Mouse (Mus musculus) gastrocnemius, postnatal 10 days (tissue): Measurements from ENCODE around the gene Luc7l. TPM values are rescaled to one million over a fixed set of nuclear protein-coding genes. Genes with fewer than 3 reads are reported as not detected.
A peak's percentile ranks its signal among the peaks of the same experiment; 100 is the strongest.

ENCODE experiments used
- DNase-seq: peaks from one replicate; pipeline ENCODE4 v3.0.0; 2021; ENCODE audit warnings: mixed read lengths
- long read RNA-seq, 2 experiments: library from polyadenylated mRNA; stranded (forward); transcript quantifications; one replicate each; pipeline ENCODE4 v2.0.0; 2021
- total RNA-seq, 2 experiments: library from RNA; stranded (reverse); gene quantifications; 2 replicates each; pipeline ENCODE4 v1.2.3; 2021

The Luc7l gene
- 10 to 100 TPM; 18.5 to 30.0 TPM for total RNA-seq
- long read RNA-seq, experiment 1, full-length matches to known transcripts: 23 of 29 reads
- long read RNA-seq, experiment 1, partial matches to known transcripts: 5 of 29 reads
- long read RNA-seq, experiment 1, other reads (novel, unspliced or antisense): 1 of 29 reads
- long read RNA-seq, experiment 2, full-length matches to known transcripts: 13 of 21 reads
- long read RNA-seq, experiment 2, partial matches to known transcripts: 2 of 21 reads
- long read RNA-seq, experiment 2, other reads (novel, unspliced or antisense): 6 of 21 reads

GRCm38 (mm10) chr17:26252539-26253251 lies at the start of gene Luc7l:
Gene Luc7l, plus strand, starts transcription at chr17:26252896.
- DNase-seq: peak; percentile 89

GRCm38 (mm10) chr17:26203321-26203811 lies 49.3 kb upstream of the Luc7l start:
- DNase-seq: no peak

- DNase-seq: no peak
These were observed 47.9 kb upstream of the Luc7l start for GRCm38 (mm10) chr17:26204766-26205165.

GRCm38 (mm10) chr17:26206392-26206791 lies 46.3 kb upstream of the Luc7l start:
- DNase-seq: no peak

GRCm38 (mm10) chr17:26207686-26208085 lies 45.0 kb upstream of the Luc7l start, which contains the start of gene Arhgdig:
Gene Arhgdig, minus strand, starts transcription at chr17:26207786.
- DNase-seq: no peak

- no peak for DNase-seq
These were observed 40.5 kb upstream of the Luc7l start for GRCm38 (mm10) chr17:26212241-26212640.

GRCm38 (mm10) chr17:26212681-26213080 lies 40.0 kb upstream of the Luc7l start:
- no peak for DNase-seq

GRCm38 (mm10) chr17:26221508-26221907 lies 31.2 kb upstream of the Luc7l start:
- no peak for DNase-seq

GRCm38 (mm10) chr17:26225150-26225549 lies 27.5 kb upstream of the Luc7l start:
- no peak for DNase-seq

GRCm38 (mm10) chr17:26229776-26230175 lies 22.9 kb upstream of the Luc7l start:
- DNase-seq: no peak

GRCm38 (mm10) chr17:26231156-26231555 lies 21.5 kb upstream of the Luc7l start:
- no peak for DNase-seq

- no peak for DNase-seq
These were observed 19.8 kb upstream of the Luc7l start for GRCm38 (mm10) chr17:26232863-26233262.

GRCm38 (mm10) chr17:26234386-26234785 lies 18.3 kb upstream of the Luc7l start:
- no peak for DNase-seq

GRCm38 (mm10) chr17:26235077-26235815 lies 17.4 kb upstream of the Luc7l start:
- no peak for DNase-seq

GRCm38 (mm10) chr17:26237667-26238066 lies 15.0 kb upstream of the Luc7l start:
- no peak for DNase-seq

- DNase-seq: no peak
These were observed 13.1 kb upstream of the Luc7l start for GRCm38 (mm10) chr17:26239551-26239950.

GRCm38 (mm10) chr17:26240120-26240790 lies 12.4 kb upstream of the Luc7l start:
- no peak for DNase-seq

GRCm38 (mm10) chr17:26240990-26241389 lies 11.7 kb upstream of the Luc7l start:
- DNase-seq: no peak

- peak; percentile 71 for DNase-seq
These were observed 9.1 kb upstream of the Luc7l start for GRCm38 (mm10) chr17:26243471-26244100.

GRCm38 (mm10) chr17:26244101-26244841 lies 8.4 kb upstream of the Luc7l start, which contains the start of gene Fam234a:
Gene Fam234a, minus strand, starts transcription at chr17:26244242.
- DNase-seq: peak; percentile 96
